Mouse (Mus musculus): ENCODE data around the gene Slc8b1. TPM values are rescaled to one million over a fixed set of nuclear protein-coding genes. Genes with fewer than 3 reads are reported as not detected.

Gene Slc8b1
- polyA plus RNA-seq, 2 experiments, result 3.7 to 13.2 TPM

DNA sequence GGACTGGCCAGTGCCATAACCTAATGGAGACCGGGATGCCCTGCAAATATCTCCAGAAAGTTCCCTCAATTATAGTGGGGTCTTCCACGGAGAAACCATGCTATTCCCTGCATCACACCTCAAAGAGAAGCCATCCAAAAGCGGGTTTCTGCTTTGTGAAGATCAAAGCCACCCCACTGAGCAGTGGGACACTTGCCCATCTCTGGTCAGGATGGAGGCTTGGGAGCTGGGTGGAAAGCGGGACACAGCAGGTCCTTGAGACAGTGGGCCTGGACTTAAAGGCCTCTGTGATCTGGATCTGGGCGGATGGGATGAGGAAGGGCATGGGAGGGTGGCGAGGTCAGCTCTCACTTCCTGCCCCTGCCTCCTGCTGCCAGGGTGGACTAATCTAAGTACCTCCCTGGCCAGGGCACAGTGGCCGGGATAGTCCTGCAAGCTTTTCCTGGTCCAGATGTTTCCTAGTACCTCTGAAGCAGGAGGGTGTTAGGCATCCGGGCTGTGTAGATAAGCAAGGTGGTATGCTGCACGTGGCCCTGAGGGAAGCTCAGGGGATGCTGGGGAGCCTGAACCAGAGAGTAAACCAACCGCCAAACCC, 63.6 kb downstream of the Slc8b1 start:
- WGBS, result 68% methylated on average over 10 of the region's 10 CpGs
- Histone ChIP-seq H3K4me2 (replicated peaks; ENCODE audit: low read depth, low read length, severe bottlenecking) (no peak overlapping the region), H3K9ac (ENCODE audit: low read depth, low read length, severe bottlenecking) (no peak overlapping the region), H3K36me3 (ENCODE audit: control insufficient read depth, insufficient read depth, low read length) (no peaks in the 10 kb centered on the region), H3K27me3 (ENCODE audit: control insufficient read depth, insufficient read depth, low read length) (no peaks in the 10 kb centered on the region), H3K27ac (replicated peaks; ENCODE audit: low read depth, low read length) (no peak overlapping the region), H3K4me1 (ENCODE audit: control insufficient read depth, insufficient read depth, low read length) (peaks cover 55% of the 10 kb centered on the region), H3K9me3 (ENCODE audit: control insufficient read depth, low read length) (no peaks in the 10 kb centered on the region), H3K4me3 (replicated peaks; ENCODE audit: low read length) (no peak overlapping the region)
- ATAC-seq (ENCODE audit: low FRiP score, low read depth), result no peak
- no peak for DNase-seq (ENCODE audit: low spot score)
- TF ChIP-seq POLR2A (IDR thresholded peaks at IDR 0.05; ENCODE audit: borderline replicate concordance, extremely low read depth, insufficient read depth, insufficient read length), result no peak

DNA sequence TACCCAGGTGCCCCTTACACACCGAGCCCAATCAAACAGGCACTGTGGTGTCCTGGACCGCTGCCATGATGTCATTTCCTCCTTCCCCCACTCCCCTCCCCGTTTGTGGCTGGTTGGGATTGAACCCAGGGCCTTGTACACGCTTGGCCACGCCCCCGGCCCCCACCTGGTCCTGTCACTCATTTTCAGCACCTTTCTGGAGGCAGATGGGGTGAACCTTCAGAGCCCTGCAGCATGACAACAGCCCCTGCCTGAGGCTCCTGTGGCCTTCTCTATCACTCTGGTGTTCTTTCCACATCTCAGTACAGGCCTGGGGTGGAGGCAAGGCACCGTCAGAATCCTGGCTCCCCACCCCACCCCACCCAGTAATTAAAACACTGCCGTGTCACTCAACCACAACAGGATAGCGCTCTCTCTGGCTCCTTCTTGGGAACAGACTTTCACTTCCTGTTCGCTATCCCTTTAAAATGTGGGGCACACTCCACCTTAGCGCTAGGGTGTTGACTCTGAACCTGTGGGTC, 65.9 kb downstream of the Slc8b1 start:
- Histone ChIP-seq H3K27me3 (ENCODE audit: control insufficient read depth, insufficient read depth, low read length) (no peaks in the 10 kb centered on the region), H3K4me1 (ENCODE audit: control insufficient read depth, insufficient read depth, low read length) (peaks cover 44% of the 10 kb centered on the region), H3K4me3 (replicated peaks; ENCODE audit: low read length) (no peak overlapping the region), H3K27ac (replicated peaks; ENCODE audit: low read depth, low read length) (0 out of 2 replicates have a peak overlapping the region, but pooled peaks have one; percentile 33), H3K36me3 (ENCODE audit: control insufficient read depth, insufficient read depth, low read length) (0 out of 2 replicates have a peak, but pooled peaks cover 3% of the 10 kb centered on the region), H3K4me2 (replicated peaks; ENCODE audit: low read depth, low read length, severe bottlenecking) (no peak overlapping the region), H3K9ac (ENCODE audit: low read depth, low read length, severe bottlenecking) (no peak overlapping the region), H3K9me3 (ENCODE audit: control insufficient read depth, low read length) (no peaks in the 10 kb centered on the region)
- no peak for TF ChIP-seq POLR2A (IDR thresholded peaks at IDR 0.05; ENCODE audit: borderline replicate concordance, extremely low read depth, insufficient read depth, insufficient read length)
- DNase-seq (ENCODE audit: low spot score) (no peak), ATAC-seq (ENCODE audit: low FRiP score, low read depth) (no peak)
- WGBS, result 63% methylated on average over 11 of the region's 11 CpGs

DNA sequence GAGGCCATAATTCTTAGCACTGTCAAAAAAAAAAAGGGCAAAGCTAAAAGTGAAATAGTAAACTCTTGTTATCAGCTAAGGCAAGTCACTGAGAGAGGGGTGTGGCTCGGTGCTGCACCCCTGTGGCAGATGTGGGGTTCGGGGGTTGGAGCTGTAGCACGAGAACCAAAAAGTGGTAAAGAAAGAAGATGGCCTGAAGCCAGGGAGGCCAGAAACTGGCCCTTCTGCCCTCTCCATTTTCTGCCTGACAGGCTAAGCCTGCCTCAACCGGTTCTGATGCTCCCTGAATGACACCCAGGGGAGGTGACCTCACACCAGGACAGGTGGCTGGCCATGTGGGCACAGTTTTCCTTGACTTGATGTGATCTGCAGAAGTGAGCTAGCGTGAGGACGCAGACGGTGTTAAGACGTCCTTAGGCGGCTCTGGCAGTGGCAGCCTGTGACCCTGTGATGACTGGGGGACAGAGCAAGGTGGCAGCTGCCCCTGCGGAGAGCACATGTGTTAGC, 67.0 kb downstream of the Slc8b1 start:
- no peak for TF ChIP-seq POLR2A (IDR thresholded peaks at IDR 0.05; ENCODE audit: borderline replicate concordance, extremely low read depth, insufficient read depth, insufficient read length)
- H3K4me3 ChIP-seq (replicated peaks; ENCODE audit: low read length), result no peak overlapping the region
- H3K27me3 ChIP-seq (ENCODE audit: control insufficient read depth, insufficient read depth, low read length), result no peaks in the 10 kb centered on the region
- no peak for ATAC-seq (ENCODE audit: low FRiP score, low read depth)
- WGBS, result 41% methylated on average over 10 of the region's 10 CpGs
- peaks cover 39% of the 10 kb centered on the region for H3K4me1 ChIP-seq (ENCODE audit: control insufficient read depth, insufficient read depth, low read length)
- peaks cover 5% of the 10 kb centered on the region for H3K36me3 ChIP-seq (ENCODE audit: control insufficient read depth, insufficient read depth, low read length)
- H3K27ac ChIP-seq (replicated peaks; ENCODE audit: low read depth, low read length), result 0 out of 2 replicates have a peak overlapping the region, but pooled peaks have one; percentile 75
- no peak overlapping the region for H3K4me2 ChIP-seq (replicated peaks; ENCODE audit: low read depth, low read length, severe bottlenecking)
- no peak for DNase-seq (ENCODE audit: low spot score)
- H3K9ac ChIP-seq (ENCODE audit: low read depth, low read length, severe bottlenecking), result no peak overlapping the region
- no peaks in the 10 kb centered on the region for H3K9me3 ChIP-seq (ENCODE audit: control insufficient read depth, low read length)

DNA sequence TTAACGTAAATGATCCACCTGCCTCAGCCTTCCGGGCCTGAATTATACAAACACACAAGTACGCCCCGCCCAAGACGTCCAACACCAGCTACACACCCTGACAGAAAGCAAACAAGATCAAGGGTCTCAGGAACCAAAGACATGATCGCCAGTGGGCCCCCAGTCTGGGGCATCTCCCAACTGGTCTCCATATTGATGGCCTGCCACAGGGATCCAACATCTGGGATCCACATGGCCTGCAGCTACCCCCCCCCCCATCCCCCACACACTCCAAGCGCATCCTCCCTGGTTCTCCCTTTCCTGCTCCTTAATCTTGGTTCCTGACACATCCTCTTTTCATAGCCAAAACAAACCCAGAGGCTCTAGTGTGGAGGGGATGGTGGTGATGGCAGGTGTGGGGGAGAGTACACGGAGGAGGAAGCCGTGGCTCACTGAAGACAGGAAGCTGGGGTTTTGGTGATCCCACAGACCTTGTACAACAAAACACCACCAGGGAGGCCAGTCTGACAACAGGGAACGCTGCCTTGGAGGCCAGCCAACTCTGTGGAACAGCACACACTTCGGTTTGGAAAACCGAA, 67.6 kb downstream of the Slc8b1 start:
- ATAC-seq (ENCODE audit: low FRiP score, low read depth) (peak; percentile 31; the same call in 1 of the 2 replicates), DNase-seq (ENCODE audit: low spot score) (peak; percentile 57)
- peak overlapping the region; percentile 75 for H3K27ac ChIP-seq (replicated peaks; ENCODE audit: low read depth, low read length)
- H3K9ac ChIP-seq (ENCODE audit: low read depth, low read length, severe bottlenecking), result no peak overlapping the region
- peak overlapping the region; percentile 29; the same call in 1 of the 2 replicates for H3K4me2 ChIP-seq (replicated peaks; ENCODE audit: low read depth, low read length, severe bottlenecking)
- H3K9me3 ChIP-seq (ENCODE audit: control insufficient read depth, low read length), result no peaks in the 10 kb centered on the region
- H3K36me3 ChIP-seq (ENCODE audit: control insufficient read depth, insufficient read depth, low read length), result peaks cover 11% of the 10 kb centered on the region
- no peak for TF ChIP-seq POLR2A (IDR thresholded peaks at IDR 0.05; ENCODE audit: borderline replicate concordance, extremely low read depth, insufficient read depth, insufficient read length)
- peaks cover 39% of the 10 kb centered on the region for H3K4me1 ChIP-seq (ENCODE audit: control insufficient read depth, insufficient read depth, low read length)
- 19% methylated on average over 12 of the region's 12 CpGs for WGBS
- H3K27me3 ChIP-seq (ENCODE audit: control insufficient read depth, insufficient read depth, low read length), result no peaks in the 10 kb centered on the region
- no peak overlapping the region for H3K4me3 ChIP-seq (replicated peaks; ENCODE audit: low read length)

DNA sequence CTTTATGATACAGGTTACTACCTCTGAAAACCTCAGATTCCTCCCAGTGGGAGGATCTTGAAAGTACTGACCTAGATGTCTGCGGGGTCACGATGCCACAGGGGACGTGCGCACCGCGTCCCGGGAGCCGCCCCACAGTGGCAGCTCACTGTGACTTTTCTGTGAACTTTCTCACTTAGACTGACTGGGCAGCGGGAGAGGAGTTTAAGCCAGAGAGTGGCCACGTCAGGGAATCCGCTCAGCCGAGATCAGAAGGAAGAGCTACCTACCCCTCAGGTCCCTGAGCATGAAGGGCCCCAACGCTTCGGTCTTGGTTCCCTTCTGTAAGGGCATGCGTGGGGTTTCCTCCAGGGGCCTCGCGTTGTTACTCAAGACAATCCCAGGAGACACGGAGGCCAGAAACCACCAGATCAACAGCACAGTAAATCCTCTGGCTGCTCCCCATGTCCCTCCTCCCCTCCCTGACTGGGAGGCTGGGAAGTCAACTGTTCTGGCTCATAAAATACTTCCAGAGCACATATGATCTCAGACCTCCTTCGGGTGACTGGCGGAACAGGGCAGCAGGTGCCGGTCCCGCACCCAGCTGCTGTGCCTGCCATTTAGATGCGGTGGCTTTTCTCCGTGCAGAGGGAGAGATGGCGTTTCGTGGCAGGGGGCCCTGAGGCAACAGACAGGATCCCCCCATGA, 68.4 kb downstream of the Slc8b1 start:
- peak; percentile 76 for DNase-seq (ENCODE audit: low spot score)
- H3K4me1 ChIP-seq (ENCODE audit: control insufficient read depth, insufficient read depth, low read length), result peaks cover 39% of the 10 kb centered on the region
- H3K4me2 ChIP-seq (replicated peaks; ENCODE audit: low read depth, low read length, severe bottlenecking), result peak overlapping the region; percentile 29
- H3K9ac ChIP-seq (ENCODE audit: low read depth, low read length, severe bottlenecking), result no peak overlapping the region
- 18% methylated on average over 26 of the region's 26 CpGs for WGBS
- no peaks in the 10 kb centered on the region for H3K27me3 ChIP-seq (ENCODE audit: control insufficient read depth, insufficient read depth, low read length)
- peak; percentile 83 for ATAC-seq (ENCODE audit: low FRiP score, low read depth)
- no peak for TF ChIP-seq POLR2A (IDR thresholded peaks at IDR 0.05; ENCODE audit: borderline replicate concordance, extremely low read depth, insufficient read depth, insufficient read length)
- H3K9me3 ChIP-seq (ENCODE audit: control insufficient read depth, low read length), result no peaks in the 10 kb centered on the region
- H3K4me3 ChIP-seq (replicated peaks; ENCODE audit: low read length), result no peak overlapping the region
- peaks cover 19% of the 10 kb centered on the region for H3K36me3 ChIP-seq (ENCODE audit: control insufficient read depth, insufficient read depth, low read length)
- peak overlapping the region; percentile 75 for H3K27ac ChIP-seq (replicated peaks; ENCODE audit: low read depth, low read length)
